Mouse (Mus musculus): ENCODE results near the gene Arpc4.

DNA sequence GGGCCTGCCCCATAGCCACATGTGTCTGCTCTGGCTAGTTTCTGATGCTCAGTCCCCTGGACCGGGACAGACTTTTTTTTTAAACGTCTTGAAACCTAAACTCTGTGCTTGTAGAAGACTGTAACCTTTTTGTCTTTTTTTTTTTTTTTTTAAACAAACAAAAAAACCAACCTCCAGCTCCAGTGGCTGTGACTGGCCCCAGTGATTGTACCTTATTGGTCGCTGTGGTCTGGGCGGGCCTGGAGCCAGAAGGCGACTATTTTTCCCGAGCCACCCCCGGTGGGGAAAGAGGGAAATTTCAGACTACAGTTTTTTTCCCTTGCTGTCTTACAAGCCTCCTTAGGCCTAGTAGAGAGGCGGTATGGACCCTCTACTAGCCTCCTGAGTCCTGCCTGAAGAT is 11.0 kb downstream of the Arpc4 start, which contains the start of gene Ttll3:
- TF ChIP-seq POLR2A (IDR thresholded peaks at IDR 0.05; ENCODE audit: extremely low read depth, insufficient read depth, low read length) = no peak
- no peak for TF ChIP-seq CTCF (IDR thresholded peaks at IDR 0.05; ENCODE audit: extremely low read depth, insufficient read depth, low read length)
